Mouse (Mus musculus) kidney, embryonic 16.5 days (tissue): ENCODE measurements around the gene Micall1. TPM values are rescaled to one million over a fixed set of nuclear protein-coding genes. Genes with fewer than 3 reads are reported as not detected.

Experiments used
- ATAC-seq: fragments of 200-750 bp; cut with Nextera tagmentation; 2 replicates; pipeline ENCODE4 v1.8.0; 2017; ENCODE audit warnings: moderate TSS enrichment; ENCODE audit not compliant: low FRiP score, low TSS enrichment
- H3K27ac ChIP-seq: fragments of 300-500 bp; sonication (generic); 2 replicates; pipeline ENCODE4 v1.5.1; 2014; ENCODE audit warnings: low read length
- H3K27me3 ChIP-seq: fragments of 300-500 bp; sonication (generic); 2 replicates; pipeline ENCODE4 v1.6.1; 2014; ENCODE audit warnings: low read length, control low read depth, mixed read lengths; ENCODE audit not compliant: insufficient read depth
- H3K36me3 ChIP-seq: fragments of 300-500 bp; sonication (generic); 2 replicates; pipeline ENCODE4 v1.6.1; 2014; ENCODE audit warnings: low read length, control low read depth, mixed read lengths; ENCODE audit not compliant: insufficient read depth
- H3K4me1 ChIP-seq: fragments of 300-500 bp; sonication (generic); 2 replicates; pipeline ENCODE4 v1.6.1; 2014; ENCODE audit warnings: low read length, control low read depth, mixed read lengths; ENCODE audit not compliant: insufficient read depth
- H3K4me2 ChIP-seq: fragments of 300-500 bp; sonication (generic); replicated peaks from 2 replicates; pipeline ENCODE4 v1.6.1; 2014; ENCODE audit warnings: low read depth, low read length
- H3K4me3 ChIP-seq: fragments of 300-500 bp; sonication (generic); 2 replicates; pipeline ENCODE4 v1.5.1; 2014; ENCODE audit warnings: mild to moderate bottlenecking, low read length
- H3K9ac ChIP-seq: fragments of 300-500 bp; sonication (generic); replicated peaks from 2 replicates; pipeline ENCODE4 v1.6.1; 2014; ENCODE audit warnings: low read length
- H3K9me3 ChIP-seq: fragments of 300-500 bp; sonication (generic); 2 replicates; pipeline ENCODE4 v1.6.1; 2016; ENCODE audit warnings: low read length, control low read depth
- WGBS: fragments of 180-500 bp; shearing (Covaris S2); extraction: QIAGEN DNeasy Blood & Tissue Kit; methylation state at CpG from one replicate; pipeline ENCODE4 v1.1.7; 2014; 5-methylcytosine and 5-hydroxymethylcytosine counted together
- polyA plus RNA-seq: library from polyadenylated mRNA; unstranded; fragments of >200 nt; fragmentation: Nextera tagmentation; extraction: Ambion mirVana; gene quantifications from 2 replicates; pipeline ENCODE4 v1.2.1, GENCODE M21; 2015

Micall1 gene
- polyA plus RNA-seq, 1 experiment from 2014 or later: 8.9 TPM

GRCm38 (mm10) chr15:79135332-79135731 lies 26.6 kb downstream of the Micall1 start:
- H3K27me3 ChIP-seq: no peaks in the 10 kb centered on the region
- peaks cover 21% of the 10 kb centered on the region for H3K36me3 ChIP-seq
- 0 out of 2 replicates have a peak, but pooled peaks have one; percentile 19 for ATAC-seq
- H3K9ac ChIP-seq: no peak overlapping the region
- no peak overlapping the region for H3K4me2 ChIP-seq
- H3K9me3 ChIP-seq: no peaks in the 10 kb centered on the region
- 70% methylated on average over 9 of the region's 9 CpGs for WGBS
- H3K4me1 ChIP-seq: peaks cover 20% of the 10 kb centered on the region
- H3K27ac ChIP-seq: 0 out of 2 replicates have a peak overlapping the region, but pooled peaks have one; percentile 6
- H3K4me3 ChIP-seq: no peak overlapping the region

- peaks cover 15% of the 10 kb centered on the region for H3K36me3 ChIP-seq
- H3K4me3 ChIP-seq: no peak overlapping the region
- peak overlapping the region; percentile 6; the same call in 1 of the 2 replicates for H3K27ac ChIP-seq
- peak; percentile 57; the same call in 1 of the 2 replicates for ATAC-seq
- 52% methylated on average over 11 of the region's 11 CpGs for WGBS
- H3K27me3 ChIP-seq: no peaks in the 10 kb centered on the region
- H3K4me2 ChIP-seq: no peak overlapping the region
- peaks cover 23% of the 10 kb centered on the region for H3K4me1 ChIP-seq
- no peak overlapping the region for H3K9ac ChIP-seq
- no peaks in the 10 kb centered on the region for H3K9me3 ChIP-seq
Measured at GRCm38 (mm10) chr15:79135783-79136575, 27.3 kb downstream of the Micall1 start.

DNA sequence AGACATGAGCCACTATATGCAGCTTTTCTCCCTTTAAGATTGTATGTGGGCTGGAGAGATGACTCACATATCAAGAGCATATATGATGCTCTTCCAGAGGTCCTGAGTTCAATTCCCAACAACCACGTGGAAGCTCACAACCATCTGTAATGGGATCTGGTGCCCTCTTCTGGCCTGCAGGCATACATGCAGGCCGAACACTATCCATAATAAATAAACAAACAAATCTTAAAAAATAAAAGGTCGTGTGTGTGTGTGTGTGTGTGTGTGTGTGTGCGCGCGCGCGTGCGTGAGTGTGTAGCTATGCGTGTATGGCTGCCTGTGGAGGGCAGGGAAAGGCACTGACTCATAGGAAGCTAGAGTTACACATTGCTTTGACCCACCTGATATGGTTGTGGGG lies 30.9 kb downstream of the Micall1 start:
- H3K9me3 ChIP-seq: no peaks in the 10 kb centered on the region
- H3K4me1 ChIP-seq: peaks cover 35% of the 10 kb centered on the region
- no peak for ATAC-seq
- H3K4me2 ChIP-seq: no peak overlapping the region
- no peaks in the 10 kb centered on the region for H3K27me3 ChIP-seq
- 62% methylated on average over 10 of the region's 10 CpGs for WGBS
- H3K9ac ChIP-seq: no peak overlapping the region
- peaks cover 7% of the 10 kb centered on the region for H3K36me3 ChIP-seq
- H3K27ac ChIP-seq: no peak overlapping the region
- H3K4me3 ChIP-seq: no peak overlapping the region

DNA sequence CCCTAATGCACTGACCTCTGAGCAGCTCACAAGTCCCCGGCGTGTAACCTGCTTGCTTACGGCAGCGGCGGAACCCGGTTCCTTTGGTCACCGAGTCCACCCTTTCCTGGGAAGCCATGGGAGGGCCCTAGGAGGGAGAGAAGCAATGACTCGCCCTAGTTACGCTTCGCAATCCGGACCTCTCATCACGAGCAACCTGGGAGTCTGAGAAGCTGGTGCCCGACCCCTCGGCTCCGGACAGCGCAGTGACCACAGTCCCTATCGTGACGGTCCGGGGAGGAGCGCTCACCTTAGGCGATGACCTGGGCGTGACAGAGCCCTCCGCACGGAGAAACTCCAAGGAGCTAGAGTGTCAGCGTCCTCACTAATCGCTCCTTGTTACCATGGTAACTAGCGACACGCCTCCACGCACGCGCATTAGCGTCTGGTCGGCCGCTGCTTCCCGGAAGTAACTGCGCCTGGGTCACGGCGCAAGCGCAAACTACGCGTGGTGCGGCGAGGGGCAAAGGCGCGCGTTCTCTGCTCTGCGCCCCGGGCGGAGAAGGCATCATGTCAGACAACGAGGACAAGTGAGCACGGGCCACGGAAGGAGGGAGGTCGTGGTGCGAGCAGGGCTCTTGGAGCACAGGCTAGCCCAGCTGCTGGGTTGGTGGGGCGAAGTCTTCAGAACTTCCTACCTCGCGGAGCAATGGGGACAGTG lies 32.3 kb downstream of the Micall1 start, which contains the start of the genes Polr2f and 1700088E04Rik:
Gene Polr2f (plus strand): TSS at position 144 of the 700 bp plus-strand sequence.
Gene 1700088E04Rik (minus strand): TSS at position 388 of the 700 bp plus-strand sequence.
- peak within 1 kb of the TSS; percentile 90 for H3K4me2 ChIP-seq
- WGBS: 0% methylated on average over 57 of the region's 57 CpGs
- H3K27me3 ChIP-seq: no peaks in the 10 kb centered on the region
- H3K4me3 ChIP-seq: peak within 1 kb of the TSS; percentile 93
- H3K4me1 ChIP-seq: peaks cover 21% of the 10 kb centered on the region
- H3K9me3 ChIP-seq: no peaks in the 10 kb centered on the region
- ATAC-seq: peak; percentile 90
- peaks cover 19% of the 10 kb centered on the region for H3K36me3 ChIP-seq
- 0 out of 2 replicates have a peak within 1 kb of the TSS, but pooled peaks have one; percentile 30 for H3K27ac ChIP-seq
- peak within 1 kb of the TSS; percentile 91 for H3K9ac ChIP-seq

GRCm38 (mm10) chr15:79141566-79141917 lies 32.8 kb downstream of the Micall1 start:
- peak overlapping the region; percentile 93 for H3K4me3 ChIP-seq
- H3K27ac ChIP-seq: 0 out of 2 replicates have a peak overlapping the region, but pooled peaks have one; percentile 30
- H3K9ac ChIP-seq: peak overlapping the region; percentile 91
- peaks cover 16% of the 10 kb centered on the region for H3K4me1 ChIP-seq
- 0% methylated on average over 7 of the region's 7 CpGs for WGBS
- peak overlapping the region; percentile 90 for H3K4me2 ChIP-seq
- H3K36me3 ChIP-seq: peaks cover 24% of the 10 kb centered on the region
- H3K27me3 ChIP-seq: no peaks in the 10 kb centered on the region
- no peaks in the 10 kb centered on the region for H3K9me3 ChIP-seq
- ATAC-seq: peak; percentile 50

DNA sequence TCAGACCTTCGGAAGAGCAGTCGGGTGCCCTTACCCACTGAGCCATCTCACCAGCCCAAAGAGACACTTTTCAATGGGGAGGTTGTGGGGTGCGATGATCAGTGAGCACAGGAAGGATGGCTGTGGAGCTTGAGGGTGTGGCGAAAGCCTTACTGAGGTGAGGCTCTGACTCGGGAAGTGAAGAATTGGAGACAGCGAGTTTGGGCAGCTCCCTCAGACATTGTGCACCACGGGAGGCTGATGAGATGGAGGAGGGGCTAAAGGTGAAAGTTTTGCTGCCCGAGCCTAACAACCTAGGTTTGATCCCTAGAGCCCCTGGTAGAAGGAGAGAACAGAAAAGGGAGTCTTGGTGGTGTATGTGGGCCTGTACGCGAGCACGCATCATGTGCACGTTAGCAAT lies 34.6 kb downstream of the Micall1 start:
- 86% methylated on average over 12 of the region's 12 CpGs for WGBS
- Histone ChIP-seq H3K9ac (no peak overlapping the region), H3K36me3 (peaks cover 38% of the 10 kb centered on the region), H3K4me2 (no peak overlapping the region), H3K4me3 (no peak overlapping the region), H3K9me3 (no peaks in the 10 kb centered on the region), H3K27me3 (no peaks in the 10 kb centered on the region), H3K4me1 (peaks cover 16% of the 10 kb centered on the region), H3K27ac (no peak overlapping the region)
- no peak for ATAC-seq

GRCm38 (mm10) chr15:79144021-79144420 lies 35.3 kb downstream of the Micall1 start:
- no peak overlapping the region for H3K4me3 ChIP-seq
- H3K9ac ChIP-seq: no peak overlapping the region
- ATAC-seq: no peak
- H3K9me3 ChIP-seq: no peaks in the 10 kb centered on the region
- peaks cover 16% of the 10 kb centered on the region for H3K4me1 ChIP-seq
- WGBS: 73% methylated on average over 8 of the region's 8 CpGs
- no peak overlapping the region for H3K27ac ChIP-seq
- H3K27me3 ChIP-seq: no peaks in the 10 kb centered on the region
- H3K36me3 ChIP-seq: peaks cover 38% of the 10 kb centered on the region
- no peak overlapping the region for H3K4me2 ChIP-seq

DNA sequence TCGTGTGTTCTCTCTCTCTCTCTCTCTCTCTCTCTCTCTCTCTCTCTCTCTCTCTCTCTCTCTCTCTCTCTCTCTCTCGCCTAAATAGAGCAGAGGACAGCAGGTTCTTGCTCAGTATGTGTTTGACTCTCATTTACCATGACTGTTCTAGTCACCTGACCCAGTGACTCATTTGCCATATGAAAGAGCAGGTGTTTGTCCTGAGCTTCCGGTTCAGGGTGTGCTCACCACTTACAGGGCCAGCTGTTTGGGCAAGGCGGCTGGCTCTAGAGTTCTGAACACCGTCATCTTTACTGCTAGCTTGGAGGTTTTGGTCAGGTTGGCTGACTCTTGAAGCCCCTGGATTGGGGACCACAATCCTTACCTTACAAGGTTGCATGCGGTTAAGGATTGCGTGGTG lies 36.8 kb downstream of the Micall1 start:
- no peaks in the 10 kb centered on the region for H3K27me3 ChIP-seq
- ATAC-seq: no peak
- no peak overlapping the region for H3K4me2 ChIP-seq
- 92% methylated on average over 7 of the region's 7 CpGs for WGBS
- peaks cover 46% of the 10 kb centered on the region for H3K36me3 ChIP-seq
- peaks cover 13% of the 10 kb centered on the region for H3K4me1 ChIP-seq
- H3K9ac ChIP-seq: no peak overlapping the region
- H3K9me3 ChIP-seq: no peaks in the 10 kb centered on the region
- no peak overlapping the region for H3K4me3 ChIP-seq
- H3K27ac ChIP-seq: no peak overlapping the region

DNA sequence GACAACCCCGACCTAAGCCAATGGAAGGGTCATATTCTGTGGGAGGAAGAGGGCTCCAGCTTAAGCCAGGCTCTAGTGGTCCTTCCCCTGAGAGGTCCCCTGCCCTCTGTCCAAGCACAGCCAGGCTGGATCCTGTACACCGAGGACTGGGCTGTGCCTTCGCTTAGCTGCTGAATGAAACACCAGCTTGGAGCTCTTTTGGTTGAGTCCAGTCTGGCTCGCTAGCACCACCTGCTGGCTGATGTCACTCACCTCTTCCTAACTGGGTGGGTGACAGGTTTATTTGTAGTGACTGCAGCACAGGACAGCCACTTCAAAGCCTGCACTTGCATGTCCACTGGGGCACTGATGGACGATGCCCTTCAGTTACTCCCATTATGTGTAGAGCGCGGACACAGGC lies 39.8 kb downstream of the Micall1 start:
- ATAC-seq: peak; percentile 60; the same call in 1 of the 2 replicates
- H3K27me3 ChIP-seq: no peaks in the 10 kb centered on the region
- H3K4me3 ChIP-seq: no peak overlapping the region
- peaks cover 64% of the 10 kb centered on the region for H3K36me3 ChIP-seq
- H3K9ac ChIP-seq: no peak overlapping the region
- no peaks in the 10 kb centered on the region for H3K9me3 ChIP-seq
- no peak overlapping the region for H3K4me2 ChIP-seq
- no peaks in the 10 kb centered on the region for H3K4me1 ChIP-seq
- 47% methylated on average over 7 of the region's 7 CpGs for WGBS
- no peak overlapping the region for H3K27ac ChIP-seq
